Mouse (Mus musculus) neural tube, embryonic 14.5 days (tissue): ENCODE measurements around the gene Gimd1. TPM values are rescaled to one million over a fixed set of nuclear protein-coding genes. Genes with fewer than 3 reads are reported as not detected.

Source experiments
- ATAC-seq: fragments of 200-750 bp; cut with Nextera tagmentation; 2 replicates; pipeline ENCODE4 v1.8.0; 2017; ENCODE audit warnings: low read depth, mild to moderate bottlenecking, moderate TSS enrichment, moderate library complexity
- H3K27ac ChIP-seq: fragments of 300-500 bp; sonication (generic); 2 replicates; pipeline ENCODE4 v1.5.1; 2014; ENCODE audit warnings: low read depth, mild to moderate bottlenecking, control low read depth, low read length, moderate library complexity, mixed read lengths
- H3K27me3 ChIP-seq: fragments of 300-500 bp; sonication (generic); 2 replicates; pipeline ENCODE4 v1.6.1; 2014; ENCODE audit warnings: low read length; ENCODE audit not compliant: control insufficient read depth, insufficient read depth
- H3K36me3 ChIP-seq: fragments of 300-500 bp; sonication (generic); 2 replicates; pipeline ENCODE4 v1.6.1; 2014; ENCODE audit warnings: low read length, mixed read lengths; ENCODE audit not compliant: control insufficient read depth, insufficient read depth
- H3K4me1 ChIP-seq: fragments of 300-500 bp; sonication (generic); 2 replicates; pipeline ENCODE4 v1.6.1; 2014; ENCODE audit warnings: low read length; ENCODE audit not compliant: control insufficient read depth, insufficient read depth
- H3K4me2 ChIP-seq: fragments of 300-500 bp; sonication (generic); 2 replicates; pipeline ENCODE4 v1.6.1; 2014; ENCODE audit warnings: mild to moderate bottlenecking, low read depth, low read length, control low read depth
- H3K4me3 ChIP-seq: fragments of 300-500 bp; sonication (generic); 2 replicates; pipeline ENCODE4 v1.5.1; 2014; ENCODE audit warnings: low read depth, low read length, control low read depth, mixed read lengths
- H3K9ac ChIP-seq: fragments of 300-500 bp; sonication (generic); replicated peaks from 2 replicates; pipeline ENCODE4 v1.6.1; 2014; ENCODE audit warnings: low read depth, mild to moderate bottlenecking, control low read depth, low read length, mixed read lengths
- H3K9me3 ChIP-seq: fragments of 300-500 bp; sonication (generic); 2 replicates; pipeline ENCODE4 v1.6.1; 2016; ENCODE audit warnings: low read length; ENCODE audit not compliant: control insufficient read depth
- WGBS: fragments of 180-500 bp; shearing (Covaris S2); extraction: QIAGEN DNeasy Blood & Tissue Kit; methylation state at CpG from one replicate; pipeline ENCODE4 v1.1.7; 2014; 5-methylcytosine and 5-hydroxymethylcytosine counted together
- polyA plus RNA-seq: library from polyadenylated mRNA; unstranded; fragments of >200 nt; fragmentation: Nextera tagmentation; extraction: Ambion mirVana; gene quantifications from 2 replicates; pipeline ENCODE4 v1.2.1, GENCODE M21; 2014

Gene Gimd1
- polyA plus RNA-seq: not detected in 2 replicates

- H3K36me3 ChIP-seq: no peaks in the 10 kb centered on the region
- H3K4me3 ChIP-seq: no peak within 1 kb of the TSS
- no peaks in the 10 kb centered on the region for H3K27me3 ChIP-seq
- H3K9me3 ChIP-seq: no peaks in the 10 kb centered on the region
- 93% methylated on average over 11 of the region's 11 CpGs for WGBS
- no peak for ATAC-seq
- no peak within 1 kb of the TSS for H3K4me2 ChIP-seq
- no peak within 1 kb of the TSS for H3K9ac ChIP-seq
- no peak within 1 kb of the TSS for H3K27ac ChIP-seq
- no peaks in the 10 kb centered on the region for H3K4me1 ChIP-seq
Measured at GRCm38 (mm10) chr3:132629601-132630239, at the start of gene Gimd1. Gene Gimd1 (plus strand): TSS chr3:132629820.

DNA sequence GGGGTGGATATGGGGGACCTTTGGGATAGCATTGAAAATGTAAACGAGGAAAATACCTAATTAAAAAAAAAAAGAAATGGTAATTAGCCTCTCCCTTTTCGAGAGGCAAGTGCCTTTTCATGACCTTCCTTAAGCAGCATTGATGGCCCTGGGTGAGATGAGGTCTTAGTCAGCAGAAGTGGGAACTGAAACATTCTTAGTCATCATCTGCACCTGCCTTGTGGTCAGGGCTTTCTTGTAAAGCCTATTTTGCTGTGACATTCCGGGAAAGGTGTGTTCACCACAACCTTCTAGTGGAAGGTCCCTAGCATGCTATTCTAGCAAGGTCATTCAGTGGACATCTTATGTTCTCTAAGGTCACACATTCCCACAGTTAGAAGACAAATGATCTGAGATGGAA is 48.4 kb upstream of the Gimd1 start:
- Histone ChIP-seq H3K4me1 (no peaks in the 10 kb centered on the region), H3K27me3 (no peaks in the 10 kb centered on the region), H3K36me3 (no peaks in the 10 kb centered on the region), H3K27ac (no peak overlapping the region), H3K4me3 (no peak overlapping the region), H3K4me2 (no peak overlapping the region), H3K9ac (no peak overlapping the region), H3K9me3 (no peaks in the 10 kb centered on the region)
- ATAC-seq: no peak
- 87% methylated on average over 3 of the region's 3 CpGs for WGBS

DNA sequence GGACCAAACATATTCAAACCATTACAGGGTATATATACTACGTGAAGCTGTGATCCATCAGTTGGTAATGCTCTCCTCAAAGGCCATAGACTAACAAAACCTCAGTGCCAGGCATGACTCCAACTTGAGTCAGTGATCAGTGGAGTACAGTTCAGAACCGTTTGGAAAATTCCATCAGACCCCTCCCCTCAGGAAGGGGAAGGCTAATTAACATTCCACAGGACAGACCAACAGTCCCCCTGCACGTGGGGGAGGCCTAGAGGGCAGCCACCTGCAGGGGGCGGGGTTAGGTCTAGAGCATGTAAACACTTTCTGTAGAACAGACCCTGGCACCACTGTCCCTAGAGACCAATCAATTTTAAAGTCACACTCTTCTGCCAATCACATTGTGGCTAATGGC is 47.3 kb upstream of the Gimd1 start:
- no peak overlapping the region for H3K4me3 ChIP-seq
- 0 out of 2 replicates have a peak, but pooled peaks have one; percentile 19 for ATAC-seq

DNA sequence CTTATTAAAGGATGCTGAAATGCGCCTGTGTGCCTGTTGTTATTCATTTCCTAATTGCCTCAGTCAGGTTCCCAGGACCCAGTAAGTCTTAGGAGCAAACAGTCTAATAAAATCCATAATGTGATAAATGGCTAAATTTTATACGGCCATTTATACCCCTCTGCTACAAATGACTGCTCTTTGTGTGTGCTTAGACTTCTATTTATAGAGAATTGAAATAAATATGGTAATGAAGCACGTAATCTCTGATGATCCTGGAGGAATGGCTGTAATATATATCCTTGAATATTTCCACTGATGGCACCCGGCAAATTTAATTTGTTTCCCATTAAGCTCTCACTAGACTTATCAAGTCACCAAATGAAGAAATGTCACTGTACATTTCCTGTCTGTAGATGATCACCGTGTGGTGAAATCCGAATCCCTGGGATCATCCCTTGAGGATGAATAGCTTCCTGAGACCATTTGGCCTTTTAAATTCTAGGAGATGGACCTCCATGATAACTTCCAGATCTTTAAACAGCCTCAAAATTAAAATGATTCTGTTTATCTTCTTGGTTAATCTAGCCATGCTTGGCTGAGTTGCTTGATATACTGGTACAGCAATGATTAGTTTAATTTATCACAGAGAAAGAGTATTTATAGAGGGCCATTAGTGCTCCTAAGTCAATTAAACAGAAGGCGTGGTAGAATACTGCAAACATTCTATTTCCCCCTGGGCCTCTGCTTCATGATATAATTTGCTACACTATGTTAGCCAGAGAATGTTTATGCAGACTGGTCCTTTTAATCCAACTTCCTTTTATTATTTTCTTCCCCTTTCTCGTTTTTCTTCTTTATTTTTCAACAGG is 44.3 kb upstream of the Gimd1 start:
- 45% methylated on average over 8 of the region's 8 CpGs for WGBS

More for the DNA sequence above, 47.3 kb upstream of the Gimd1 start:
- Histone ChIP-seq H3K36me3 (no peaks in the 10 kb centered on the region), H3K27ac (no peak overlapping the region), H3K9me3 (no peaks in the 10 kb centered on the region), H3K9ac (no peak overlapping the region), H3K4me2 (no peak overlapping the region), H3K4me1 (no peaks in the 10 kb centered on the region), H3K27me3 (no peaks in the 10 kb centered on the region)
- 54% methylated on average over 4 of the region's 4 CpGs for WGBS

DNA sequence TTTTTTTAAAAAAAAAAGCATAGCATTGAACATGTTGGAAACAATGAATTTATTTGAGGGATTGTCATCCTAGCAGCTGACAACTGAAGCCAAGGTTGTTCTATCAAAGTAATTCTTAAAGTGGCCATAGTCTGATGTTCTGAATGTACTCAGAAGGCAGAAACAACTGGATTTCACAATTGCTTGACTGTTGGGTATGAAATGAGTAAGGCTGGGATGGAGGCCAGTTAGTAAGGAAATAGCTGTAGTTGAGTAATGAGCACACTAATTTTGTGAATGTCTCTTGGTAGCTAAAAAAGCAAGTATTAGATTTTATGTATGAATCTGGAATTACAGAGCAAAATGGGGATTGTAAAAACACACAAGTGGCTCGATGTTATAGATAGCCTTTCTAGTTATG is 41.5 kb upstream of the Gimd1 start:
- H3K27ac ChIP-seq: no peak overlapping the region
- no peak overlapping the region for H3K9ac ChIP-seq
- no peak overlapping the region for H3K4me2 ChIP-seq
- H3K9me3 ChIP-seq: no peaks in the 10 kb centered on the region
- H3K36me3 ChIP-seq: no peaks in the 10 kb centered on the region
- no peak for ATAC-seq
- WGBS: 82% methylated on average over 1 of the region's 1 CpGs
- H3K27me3 ChIP-seq: no peaks in the 10 kb centered on the region
- H3K4me3 ChIP-seq: no peak overlapping the region
- no peaks in the 10 kb centered on the region for H3K4me1 ChIP-seq

More for the DNA sequence above, 44.3 kb upstream of the Gimd1 start:
- Histone ChIP-seq H3K9ac (no peak overlapping the region), H3K4me2 (no peak overlapping the region), H3K36me3 (no peaks in the 10 kb centered on the region), H3K4me3 (no peak overlapping the region), H3K27ac (no peak overlapping the region), H3K9me3 (no peaks in the 10 kb centered on the region), H3K27me3 (no peaks in the 10 kb centered on the region), H3K4me1 (no peaks in the 10 kb centered on the region)
- ATAC-seq: peak; percentile 82

DNA sequence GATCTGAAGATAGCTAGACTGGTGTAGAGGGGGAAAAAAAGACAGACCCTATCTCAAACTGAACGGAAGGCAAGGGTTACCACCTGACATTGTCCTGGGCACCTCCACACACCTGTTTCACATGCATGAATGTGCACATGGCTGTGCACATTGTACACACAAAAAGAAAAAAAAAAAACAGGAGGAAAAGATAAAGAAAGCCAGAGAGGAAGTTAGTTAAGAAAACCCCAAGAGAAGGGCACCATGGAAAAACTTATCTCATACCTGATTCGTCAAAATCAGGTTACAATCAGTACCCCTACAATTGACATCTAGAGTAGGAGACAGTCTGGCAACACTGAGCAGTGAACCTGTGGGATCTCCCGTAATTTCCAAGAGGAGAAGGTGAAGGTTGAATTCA is 39.6 kb upstream of the Gimd1 start:
- no peak for ATAC-seq
- Histone ChIP-seq H3K9ac (no peak overlapping the region), H3K4me2 (no peak overlapping the region), H3K27me3 (no peaks in the 10 kb centered on the region), H3K4me1 (no peaks in the 10 kb centered on the region), H3K9me3 (no peaks in the 10 kb centered on the region), H3K36me3 (no peaks in the 10 kb centered on the region), H3K27ac (no peak overlapping the region), H3K4me3 (no peak overlapping the region)
- WGBS: 76% methylated on average over 3 of the region's 3 CpGs

DNA sequence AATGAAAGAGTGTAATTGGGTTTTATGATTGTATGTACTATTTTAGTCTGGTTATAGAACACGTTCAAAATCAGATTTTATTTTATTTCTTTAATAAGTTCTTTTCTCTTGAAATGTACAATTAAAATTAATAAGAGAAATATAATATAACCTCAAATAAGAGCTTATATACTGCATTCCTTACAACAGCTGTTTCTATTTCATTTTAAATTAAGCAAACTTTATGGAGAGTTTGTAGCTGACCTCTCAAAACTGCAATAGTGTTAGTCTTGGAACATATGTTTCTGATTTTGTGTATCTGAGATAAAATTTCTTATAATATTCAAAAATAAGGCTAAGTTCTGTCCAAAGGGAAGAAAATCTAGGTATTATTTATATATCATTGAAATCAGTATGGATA is 39.0 kb upstream of the Gimd1 start:
- Histone ChIP-seq H3K4me3 (no peak overlapping the region), H3K27me3 (no peaks in the 10 kb centered on the region), H3K9ac (no peak overlapping the region), H3K9me3 (no peaks in the 10 kb centered on the region), H3K4me1 (no peaks in the 10 kb centered on the region), H3K36me3 (no peaks in the 10 kb centered on the region), H3K4me2 (no peak overlapping the region), H3K27ac (no peak overlapping the region)
- no peak for ATAC-seq
- WGBS: 86% methylated on average over 1 of the region's 1 CpGs

GRCm38 (mm10) chr3:132628741-132629140 is 879 bp upstream of the Gimd1 start:
- Histone ChIP-seq H3K9me3 (no peaks in the 10 kb centered on the region), H3K36me3 (no peaks in the 10 kb centered on the region), H3K27me3 (no peaks in the 10 kb centered on the region), H3K4me2 (no peak overlapping the region), H3K27ac (no peak overlapping the region), H3K4me3 (no peak overlapping the region), H3K9ac (no peak overlapping the region), H3K4me1 (no peaks in the 10 kb centered on the region)
- WGBS: 61% methylated on average over 8 of the region's 8 CpGs
- ATAC-seq: no peak

DNA sequence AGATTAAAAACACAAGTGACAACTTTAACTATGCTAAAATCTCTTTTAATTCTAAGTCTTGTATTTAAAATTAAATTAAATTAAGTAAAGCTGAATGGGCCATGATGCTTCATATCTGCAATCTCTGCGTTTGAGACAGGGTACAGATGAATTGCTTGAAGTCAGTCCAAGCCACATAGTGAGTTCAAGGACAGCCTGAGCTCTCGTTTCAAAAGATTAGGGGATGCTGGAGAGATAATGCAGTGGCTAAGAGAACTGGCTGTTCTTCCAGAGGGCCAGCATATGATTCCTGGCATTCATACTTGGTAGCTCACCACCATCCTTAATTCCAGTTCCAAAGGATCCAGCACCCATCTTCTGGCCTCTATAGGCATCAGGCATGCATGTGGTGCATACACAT is 3.6 kb downstream of the Gimd1 start:
- 70% methylated on average over 2 of the region's 2 CpGs for WGBS
- Histone ChIP-seq H3K9me3 (no peaks in the 10 kb centered on the region), H3K27me3 (no peaks in the 10 kb centered on the region), H3K9ac (no peak overlapping the region), H3K4me3 (no peak overlapping the region), H3K4me2 (no peak overlapping the region), H3K36me3 (no peaks in the 10 kb centered on the region), H3K27ac (no peak overlapping the region), H3K4me1 (no peaks in the 10 kb centered on the region)
- ATAC-seq: no peak
